Mouse (Mus musculus) layer of hippocampus, adult 9-11 months (tissue): ENCODE data around the gene Gpr153.
A peak's percentile ranks its signal among the peaks of the same experiment; 100 is the strongest.

Experiments used
- DNase-seq: peaks from one replicate; pipeline ENCODE4 v3.0.0; 2022

The Gpr153 gene

DNA sequence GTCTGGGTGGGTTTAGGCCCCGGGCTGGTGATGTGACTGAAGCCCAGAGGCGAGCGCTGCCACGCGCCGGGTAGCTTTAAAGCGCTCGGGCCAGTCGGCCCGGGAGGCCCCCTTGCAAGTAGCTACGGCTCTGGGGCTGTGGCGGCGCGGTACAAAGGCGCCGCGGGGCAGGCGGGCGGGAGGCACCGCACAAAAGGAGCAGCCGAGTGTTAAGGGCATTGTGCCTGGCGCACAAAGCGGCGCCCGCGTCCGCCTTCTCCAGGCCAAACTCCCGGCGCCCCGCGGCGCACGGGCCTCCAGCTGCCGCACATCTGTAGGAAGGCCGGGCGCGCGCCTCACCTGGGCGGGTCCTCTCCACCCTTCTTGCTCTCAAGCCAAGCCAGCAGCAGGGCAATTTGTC, 16.4 kb downstream of the Gpr153 start:
- no peak for DNase-seq

DNA sequence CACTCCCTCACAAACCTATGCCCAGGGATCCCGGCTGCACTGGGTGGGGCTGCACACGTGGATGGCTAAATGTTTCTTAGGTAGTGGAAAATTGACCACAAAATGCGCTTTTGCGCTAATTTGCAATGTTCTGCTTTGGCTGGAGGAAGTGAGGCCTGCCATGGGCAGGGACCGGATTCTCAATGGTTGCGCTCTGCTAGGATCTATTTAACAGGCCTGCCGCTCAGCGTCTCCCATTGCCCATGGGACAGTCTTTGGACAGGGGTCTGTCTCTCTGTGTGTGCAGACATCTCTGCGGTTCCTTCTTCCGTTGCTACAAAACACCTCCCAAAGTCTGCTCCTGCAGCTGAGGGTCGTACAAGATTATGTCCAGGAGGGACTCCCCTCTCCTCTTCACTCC, 17.0 kb downstream of the Gpr153 start:
- no peak for DNase-seq

DNA sequence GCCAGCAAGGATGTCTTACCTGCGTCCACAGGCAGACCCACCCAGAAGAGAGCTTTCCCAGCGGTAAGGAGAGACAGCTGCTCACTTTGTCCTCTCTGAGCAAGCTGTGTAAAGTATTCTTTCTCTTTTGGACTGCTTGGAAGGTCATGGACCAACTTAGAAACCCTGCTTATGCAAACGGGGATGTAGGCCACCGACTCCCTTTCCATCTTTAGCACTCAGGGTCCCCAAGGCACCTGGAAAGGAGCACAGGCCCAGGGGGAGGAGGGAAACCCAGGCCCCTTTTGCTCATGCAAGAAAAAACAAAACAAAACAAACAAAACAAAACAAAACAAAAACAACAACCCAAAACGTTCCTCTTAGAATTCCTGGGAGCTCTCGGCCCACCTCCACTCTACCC, 17.5 kb downstream of the Gpr153 start, which contains the start of gene Hes3:
TSS of gene Hes3 (minus strand) at position 101 of the 400 bp plus-strand sequence.
- no peak for DNase-seq

DNA sequence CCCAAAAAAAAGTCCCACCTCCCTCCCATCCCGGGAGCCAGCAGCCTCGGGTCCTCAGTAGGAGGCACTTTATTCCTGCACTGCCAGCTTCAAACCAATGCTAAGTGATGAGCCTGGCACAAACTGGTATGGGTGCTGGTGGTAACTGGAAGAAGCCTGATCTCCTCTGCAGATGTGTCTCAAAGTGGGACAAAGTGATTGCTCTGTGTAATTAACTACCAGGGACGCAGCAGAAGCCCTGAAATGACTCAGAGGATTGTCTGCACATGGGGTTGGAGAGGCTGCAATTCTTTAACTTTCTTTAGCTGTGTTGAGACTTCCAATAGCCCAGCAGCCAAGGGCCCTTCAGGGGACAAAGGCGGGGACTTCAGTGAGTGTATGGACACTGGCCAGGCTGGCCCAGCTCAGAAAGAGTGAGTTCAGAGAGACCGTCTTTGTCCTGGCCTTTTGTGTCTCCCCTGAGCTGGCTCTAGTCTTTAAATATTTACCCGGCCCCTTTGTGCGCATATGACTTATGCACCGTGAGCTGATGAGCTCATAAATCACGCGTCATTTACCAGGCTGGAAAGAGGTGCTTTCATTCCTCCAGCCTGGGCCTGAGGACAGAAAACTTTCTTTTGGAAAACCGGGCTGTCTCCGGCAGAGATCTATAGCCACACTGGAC, 18.2 kb downstream of the Gpr153 start:
- DNase-seq = no peak

DNA sequence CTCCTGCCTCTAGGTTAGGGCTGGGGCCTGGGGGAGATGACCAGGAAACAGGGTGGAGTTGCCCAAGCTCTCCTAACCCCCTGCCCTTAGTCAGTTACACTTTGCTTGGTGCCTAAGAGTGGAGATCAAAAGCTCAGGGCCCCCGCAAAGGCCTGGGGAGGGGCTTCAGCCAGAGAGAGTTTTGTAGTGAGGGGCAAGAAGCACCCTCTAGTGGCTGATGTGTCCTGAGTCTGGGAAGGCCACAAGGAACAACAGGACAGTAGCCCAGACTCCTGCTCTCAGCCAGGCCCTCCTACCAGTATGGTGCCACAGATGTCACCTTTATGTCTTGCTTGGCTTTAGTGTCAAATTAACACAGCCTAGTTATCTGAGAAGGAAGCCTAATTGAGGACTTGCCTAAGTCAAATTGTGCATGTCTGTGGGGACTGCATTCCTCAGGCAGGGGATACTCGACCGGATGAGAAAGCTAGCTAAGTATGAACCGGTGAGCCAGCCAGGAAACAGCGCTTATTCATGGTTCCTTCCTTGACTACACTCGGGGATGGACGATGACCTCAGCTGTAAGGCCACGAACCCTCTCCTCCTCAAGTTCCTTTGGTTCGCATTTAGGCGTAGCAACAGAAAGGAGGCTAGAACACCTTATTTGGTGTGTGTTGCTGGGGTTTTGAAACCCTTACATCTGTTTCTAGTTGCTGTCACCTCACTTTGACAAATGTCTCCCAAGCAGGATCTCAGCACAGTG, 20.3 kb downstream of the Gpr153 start:
- no peak for DNase-seq

DNA sequence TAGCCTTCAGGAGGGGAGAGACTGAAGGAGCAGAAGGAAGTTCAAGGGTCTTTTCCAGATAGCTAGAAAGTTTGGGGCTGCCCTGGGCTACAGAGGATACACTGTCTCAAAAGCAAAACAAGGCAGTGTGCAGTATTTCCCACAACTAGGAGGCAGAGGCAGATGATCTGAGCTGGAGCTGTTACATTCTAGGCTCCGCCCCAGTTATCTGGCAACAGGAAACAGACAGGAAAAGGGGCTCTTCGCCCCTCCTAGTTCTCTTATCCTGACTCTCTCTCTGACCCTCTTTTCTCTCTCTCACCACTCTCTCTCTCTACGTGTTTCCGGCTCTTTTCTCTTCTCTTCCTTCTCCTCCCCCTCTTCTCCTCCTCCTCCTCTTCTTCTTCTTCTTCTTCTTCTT, 21.9 kb downstream of the Gpr153 start:
- DNase-seq = no peak

DNA sequence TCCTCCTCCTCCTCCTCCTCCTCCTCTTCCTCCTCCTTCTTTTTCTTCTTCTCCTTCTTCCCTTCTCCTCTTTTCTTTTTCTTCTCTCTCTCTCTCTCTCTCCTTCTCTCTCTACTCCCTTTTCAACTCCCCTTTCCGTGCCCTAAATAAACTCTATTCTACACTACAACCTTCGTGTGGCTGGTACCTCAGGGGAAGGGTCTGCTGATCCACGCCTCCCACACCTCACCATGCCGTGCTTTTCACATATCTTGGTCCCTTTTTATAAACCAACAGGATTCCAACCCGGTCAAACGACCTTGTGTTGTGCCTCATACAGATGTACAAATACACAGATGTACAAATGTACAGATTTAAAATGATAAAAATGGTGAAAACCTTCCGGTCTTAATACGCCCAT, 22.3 kb downstream of the Gpr153 start:
- no peak for DNase-seq

DNA sequence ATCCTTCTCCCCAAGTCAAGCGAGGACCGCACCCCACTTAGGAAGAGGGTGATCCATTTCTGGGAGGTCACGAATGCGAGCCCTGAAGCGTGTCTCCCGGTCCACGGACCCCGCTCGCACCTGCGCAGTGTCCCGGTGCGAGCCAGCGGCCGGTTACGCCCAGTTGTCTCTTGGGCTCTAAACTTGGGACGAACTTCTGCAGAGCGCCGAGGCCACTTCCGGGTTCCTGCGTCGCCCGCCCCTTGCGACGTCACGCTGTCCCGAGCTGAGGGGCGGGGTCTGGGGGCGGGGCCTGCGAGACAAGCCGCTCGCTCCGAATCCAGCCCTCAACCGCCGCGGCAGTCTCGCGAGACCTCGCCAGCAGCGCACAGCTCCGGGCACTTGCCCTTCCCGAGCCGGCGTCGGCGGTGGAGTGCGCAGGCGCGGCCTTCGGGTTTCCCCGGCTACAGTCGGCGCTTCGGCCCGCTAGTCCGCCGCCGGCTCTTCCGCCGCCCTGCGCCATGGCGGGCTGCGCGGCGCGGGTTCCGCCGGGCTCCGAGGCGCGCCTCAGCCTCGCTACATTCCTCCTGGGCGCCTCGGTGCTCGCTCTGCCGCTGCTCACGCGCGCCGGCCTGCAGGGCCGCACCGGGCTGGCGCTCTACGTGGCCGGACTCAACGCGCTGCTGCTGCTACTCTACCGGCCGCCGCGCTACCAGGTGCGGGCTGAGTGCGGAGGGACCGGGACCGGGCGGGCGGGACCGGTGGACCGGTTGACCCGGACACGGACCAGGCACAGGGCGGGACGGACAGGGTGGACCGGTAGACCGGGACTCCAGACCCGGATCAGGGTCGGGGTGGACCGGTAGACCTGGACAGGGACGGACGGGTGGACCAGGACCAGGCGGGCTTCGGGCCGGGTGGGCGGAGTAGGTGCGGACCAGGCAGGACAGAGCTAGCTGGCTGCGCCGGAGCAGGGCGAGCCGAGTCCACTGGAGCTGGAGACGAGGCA, 23.1 kb downstream of the Gpr153 start, which contains the start of gene Icmt:
TSS of gene Icmt (plus strand) at position 354 of the 988 bp plus-strand sequence.
- DNase-seq = peak; percentile 99

DNA sequence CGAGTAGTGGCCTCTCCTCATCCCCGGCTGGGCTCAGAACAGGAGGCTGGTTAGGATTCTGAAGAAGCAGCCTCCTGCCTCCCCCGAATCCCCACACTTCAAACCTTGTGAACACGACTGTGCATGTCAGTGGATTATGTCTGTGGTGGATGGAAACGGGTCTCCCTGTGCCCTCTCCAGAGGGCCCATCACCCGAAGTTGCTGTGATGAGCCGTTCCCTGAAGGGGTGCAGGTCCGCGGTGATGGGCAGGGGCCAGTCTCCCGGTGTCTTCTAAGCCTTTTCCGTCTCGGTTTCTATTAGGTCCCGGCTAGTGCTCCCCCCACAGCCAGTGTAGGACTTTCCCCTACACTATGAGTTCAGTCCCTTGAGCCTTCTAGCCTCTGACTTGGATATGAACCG, 24.8 kb downstream of the Gpr153 start:
- no peak for DNase-seq

DNA sequence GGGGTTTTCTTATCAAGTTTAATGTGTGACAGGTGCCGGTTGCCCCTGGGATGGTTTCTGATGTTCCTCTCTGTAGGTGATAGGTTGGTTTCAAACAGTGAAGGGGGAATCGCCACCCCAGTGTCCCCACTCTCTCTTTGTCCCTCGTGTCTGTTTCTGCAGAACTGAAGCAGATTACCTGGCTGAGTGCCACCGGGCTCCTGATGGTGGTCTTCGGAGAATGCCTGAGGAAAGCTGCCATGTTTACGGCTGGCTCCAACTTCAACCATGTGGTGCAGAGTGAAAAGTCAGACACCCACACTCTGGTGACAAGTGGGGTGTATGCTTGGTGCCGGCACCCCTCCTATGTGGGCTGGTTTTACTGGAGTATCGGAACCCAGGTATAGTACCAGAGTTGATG, 26.3 kb downstream of the Gpr153 start:
- no peak for DNase-seq

DNA sequence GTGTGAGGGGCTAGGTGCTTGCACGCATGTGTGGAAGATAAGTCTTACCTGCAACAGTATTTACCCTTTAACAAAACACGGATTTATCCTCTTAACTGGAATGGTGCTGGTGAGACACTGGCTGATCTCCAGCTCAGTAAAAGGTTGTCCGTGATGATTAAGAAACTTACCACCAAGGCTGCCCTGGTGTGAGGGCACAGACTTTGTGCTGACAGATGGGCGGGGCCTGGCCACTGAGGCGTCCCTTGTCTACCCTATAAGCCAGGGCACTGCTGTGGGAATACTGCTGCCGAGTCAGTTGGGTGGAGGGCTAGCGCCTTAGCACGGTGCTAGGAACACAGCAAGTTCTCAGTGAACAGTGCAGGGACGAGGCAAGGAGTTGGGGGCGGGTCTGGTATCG, 28.0 kb downstream of the Gpr153 start:
- DNase-seq = no peak

DNA sequence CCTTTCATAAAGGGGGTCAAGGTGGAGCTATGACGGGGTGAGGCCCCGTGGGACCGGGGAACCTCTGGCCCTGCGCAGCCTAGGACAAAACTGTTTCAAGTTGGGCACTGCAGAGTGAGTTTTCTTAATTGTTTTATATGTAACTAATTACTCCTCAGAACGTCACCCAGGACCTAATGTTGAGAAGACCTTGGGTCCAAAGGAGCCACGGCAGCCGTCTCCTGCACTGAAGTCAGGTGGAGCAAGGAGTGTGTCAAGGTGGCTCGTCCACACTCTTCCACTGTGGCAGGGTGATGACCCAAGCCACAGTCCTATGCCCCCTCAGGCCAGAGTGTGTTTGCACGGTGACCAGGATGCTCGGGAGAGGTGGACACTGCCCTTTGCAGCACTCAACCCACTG, 29.1 kb downstream of the Gpr153 start:
- DNase-seq = no peak

DNA sequence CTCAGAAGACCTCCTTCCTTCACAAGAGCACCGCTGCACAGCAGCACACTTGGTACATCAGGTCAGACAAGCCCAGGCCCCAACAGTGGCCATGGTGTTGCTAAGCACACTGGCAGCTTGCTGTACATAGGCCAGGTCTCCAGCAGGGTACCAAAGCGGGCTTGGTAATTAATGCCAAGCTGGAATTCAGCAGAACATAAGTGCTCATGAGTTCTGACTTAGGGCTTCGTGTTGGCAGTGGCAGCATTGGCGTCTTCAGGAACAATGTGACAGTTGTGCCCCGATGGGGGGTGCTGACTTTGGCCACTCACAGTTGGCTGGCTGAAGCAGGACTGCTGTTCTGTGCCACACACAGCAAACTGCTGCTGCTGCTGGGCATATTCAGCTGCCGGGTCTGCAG, 30.7 kb downstream of the Gpr153 start:
- DNase-seq = no peak

DNA sequence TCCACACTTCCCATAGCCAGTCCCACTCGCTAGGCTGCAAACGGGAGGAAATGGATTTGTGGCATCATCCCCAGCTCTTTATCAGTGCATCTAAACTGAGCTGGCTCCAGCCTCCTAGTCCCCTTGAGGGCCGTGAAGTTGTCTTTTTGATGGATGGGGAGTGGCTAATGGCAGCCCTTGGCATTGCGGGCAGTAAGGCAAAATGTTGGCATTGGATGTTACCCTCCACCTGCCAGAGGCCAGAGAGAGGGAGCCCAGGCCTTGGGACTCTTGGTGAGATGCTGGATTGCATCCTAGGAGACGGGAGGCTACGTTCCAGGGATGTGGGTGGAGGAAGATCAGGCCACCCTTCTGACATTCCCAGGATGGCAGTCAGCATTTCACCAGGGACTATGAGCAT, 32.0 kb downstream of the Gpr153 start:
- DNase-seq = no peak

DNA sequence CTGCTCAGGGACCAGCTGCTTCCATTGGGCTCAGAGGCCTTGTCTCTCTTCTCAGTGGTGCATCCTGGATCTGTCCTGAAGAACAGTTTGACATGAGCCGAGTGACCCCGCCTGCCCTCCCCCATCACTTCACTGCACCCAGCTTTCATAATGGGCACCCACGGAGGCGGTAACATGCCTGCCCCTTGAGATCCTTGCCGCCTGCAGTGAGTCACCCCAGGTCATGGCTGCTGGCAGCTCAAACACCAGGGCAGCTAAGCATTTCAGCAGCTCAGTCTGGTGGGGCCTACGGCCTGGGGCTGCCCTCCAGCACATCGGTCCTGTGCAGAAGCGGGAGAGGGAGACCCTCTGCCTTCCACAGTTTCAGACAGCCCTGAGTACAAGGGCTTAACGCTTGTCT, 33.5 kb downstream of the Gpr153 start:
- DNase-seq = no peak

DNA sequence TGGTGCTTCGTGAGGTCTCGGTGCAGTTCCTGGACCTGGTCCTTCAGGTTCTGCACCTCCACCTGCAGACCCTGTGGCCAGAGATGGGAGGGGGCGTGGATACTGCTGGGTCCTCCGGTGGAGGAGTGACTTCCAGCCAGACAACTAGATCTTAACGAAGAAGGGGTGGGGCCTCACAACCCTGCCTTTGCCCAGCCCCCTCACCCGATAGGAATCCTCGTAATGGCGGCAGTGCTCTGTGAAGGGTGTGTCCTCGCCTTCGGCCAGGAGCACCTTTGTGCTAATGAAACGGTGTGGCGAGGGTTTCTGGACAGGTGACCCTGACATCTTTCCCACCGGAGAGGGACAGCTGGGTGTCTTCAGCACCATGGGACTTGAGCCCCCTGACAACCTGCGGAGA, 38.2 kb downstream of the Gpr153 start:
- no peak for DNase-seq

DNA sequence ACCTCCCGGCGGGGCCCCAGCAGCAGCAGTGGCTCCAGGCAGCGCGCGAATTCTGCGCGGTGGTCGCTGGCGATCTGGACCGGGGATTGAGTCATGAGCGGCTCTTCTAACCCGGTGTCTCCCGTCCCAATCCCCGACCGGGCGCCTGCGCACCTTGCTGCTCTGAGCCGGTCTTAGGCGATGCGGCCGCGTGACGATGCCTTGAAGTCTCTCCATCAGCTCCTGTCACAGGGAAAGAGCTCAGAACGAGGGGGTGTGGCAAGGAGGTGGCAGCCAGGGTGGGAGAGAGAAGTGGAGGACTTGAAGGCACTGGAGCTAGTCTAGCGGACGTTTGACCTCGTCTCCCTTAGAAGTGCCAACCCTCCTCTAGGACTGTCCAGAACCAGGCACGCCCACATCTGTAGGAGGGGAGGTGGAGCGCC, 39.2 kb downstream of the Gpr153 start:
- no peak for DNase-seq

DNA sequence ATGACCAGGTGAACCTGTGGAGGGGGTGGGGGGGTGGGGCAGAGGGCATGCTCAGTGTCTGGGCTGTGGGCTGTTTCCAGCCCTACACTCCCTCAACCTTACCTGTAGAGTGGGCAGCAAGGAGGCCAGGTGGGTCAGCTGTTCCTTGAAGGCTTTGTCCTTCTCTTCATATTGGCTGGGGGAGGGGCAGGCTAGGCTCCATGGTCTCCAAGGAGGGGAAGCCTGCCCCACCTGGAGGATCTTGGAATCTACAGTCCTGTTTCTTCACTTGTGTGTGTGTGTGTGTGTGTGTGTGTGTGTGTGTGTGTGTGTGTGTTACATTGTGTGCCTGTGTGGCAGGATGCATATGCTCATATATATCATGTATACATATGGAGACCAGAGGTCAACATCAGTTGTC, 39.9 kb downstream of the Gpr153 start:
- no peak for DNase-seq

DNA sequence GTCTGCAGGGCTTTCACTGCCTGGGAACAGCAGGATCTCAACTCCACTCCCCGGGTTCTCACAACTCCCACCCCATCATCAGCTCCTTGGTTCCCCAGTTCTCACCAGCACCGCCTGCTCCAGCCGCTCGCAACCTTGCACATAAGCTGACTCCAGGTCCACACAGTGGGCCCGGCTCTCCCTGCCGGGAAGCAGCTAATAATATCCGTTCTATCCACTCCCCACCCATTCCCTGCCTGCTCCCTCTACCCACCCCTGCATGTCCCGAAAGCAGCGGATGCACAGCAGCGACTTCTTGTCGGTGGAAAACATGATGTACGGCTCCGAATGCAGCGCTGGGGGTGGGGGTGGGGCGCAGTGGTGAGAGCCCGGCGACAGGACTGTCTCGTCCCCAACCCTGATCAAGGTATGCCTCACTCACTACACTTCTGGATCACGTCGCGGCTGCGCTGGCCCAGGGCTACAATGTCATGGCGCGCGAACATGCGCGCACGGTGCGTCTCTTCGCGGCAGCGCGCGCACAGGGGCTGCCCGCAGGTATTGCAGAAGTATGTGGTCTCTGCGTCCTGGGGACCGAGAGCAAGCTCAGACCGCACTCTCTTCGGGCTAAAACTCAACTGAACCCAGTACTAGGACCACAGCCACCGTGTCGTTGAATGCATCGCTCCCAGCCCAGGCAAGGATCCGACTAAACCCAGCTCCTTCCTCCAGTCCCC, 41.6 kb downstream of the Gpr153 start:
- DNase-seq = no peak

DNA sequence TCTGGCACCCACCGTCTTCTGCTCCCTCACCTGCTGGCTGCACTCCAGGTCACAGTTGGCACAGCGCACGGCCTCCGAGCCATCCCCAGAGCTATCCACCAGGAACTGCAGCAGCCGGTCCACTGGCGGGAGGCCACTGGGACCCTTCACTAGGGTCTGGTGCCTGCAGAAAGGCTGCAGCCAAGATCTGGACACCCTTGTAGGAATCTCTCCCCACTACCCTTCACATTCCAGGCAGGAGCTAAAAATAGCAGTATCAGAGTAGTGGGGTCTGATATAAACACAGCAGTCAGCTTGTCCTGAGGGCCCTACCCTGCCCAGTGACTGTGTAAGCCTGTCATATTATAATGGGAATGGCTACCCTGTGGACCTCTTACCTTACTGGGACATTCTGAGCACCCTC, 43.6 kb downstream of the Gpr153 start:
- no peak for DNase-seq

DNA sequence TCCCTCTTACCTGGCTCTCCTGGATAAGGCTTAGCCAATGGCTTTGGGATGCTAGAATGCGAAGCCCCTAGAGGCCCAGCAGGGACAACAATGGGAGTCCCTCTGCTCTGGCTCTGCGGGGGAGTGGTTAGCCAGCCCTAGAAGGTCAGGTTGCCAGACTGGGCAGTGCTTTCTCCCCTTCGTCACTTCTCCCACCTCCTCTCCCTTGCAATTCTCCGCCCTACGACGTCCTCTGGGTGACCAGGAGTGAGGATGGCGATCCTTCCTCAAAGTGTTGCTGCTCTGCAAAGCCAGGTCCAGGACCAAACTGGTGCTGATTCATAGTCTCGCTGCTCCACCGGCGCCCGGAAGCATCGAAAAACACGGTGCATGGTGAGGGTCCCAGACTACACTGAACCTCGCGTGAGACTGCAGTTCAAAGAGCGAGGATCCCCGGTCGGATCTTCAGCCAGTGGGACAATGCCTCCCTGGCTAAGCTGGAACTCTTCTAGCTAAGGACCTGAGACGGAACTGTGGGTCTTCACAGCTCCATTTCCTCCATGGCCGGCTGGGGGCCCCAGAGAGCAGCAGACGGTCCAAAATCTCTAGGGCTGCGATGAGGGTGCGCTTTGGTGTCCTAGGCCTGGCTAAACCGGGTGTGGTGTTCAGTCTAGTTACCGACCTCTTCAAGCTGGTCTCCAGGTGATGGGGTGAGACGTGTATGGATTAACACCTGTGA, 44.6 kb downstream of the Gpr153 start, which contains the start of gene Rnf207:
TSS of gene Rnf207 (minus strand) at position 477 of the 718 bp plus-strand sequence.
- no peak for DNase-seq

DNA sequence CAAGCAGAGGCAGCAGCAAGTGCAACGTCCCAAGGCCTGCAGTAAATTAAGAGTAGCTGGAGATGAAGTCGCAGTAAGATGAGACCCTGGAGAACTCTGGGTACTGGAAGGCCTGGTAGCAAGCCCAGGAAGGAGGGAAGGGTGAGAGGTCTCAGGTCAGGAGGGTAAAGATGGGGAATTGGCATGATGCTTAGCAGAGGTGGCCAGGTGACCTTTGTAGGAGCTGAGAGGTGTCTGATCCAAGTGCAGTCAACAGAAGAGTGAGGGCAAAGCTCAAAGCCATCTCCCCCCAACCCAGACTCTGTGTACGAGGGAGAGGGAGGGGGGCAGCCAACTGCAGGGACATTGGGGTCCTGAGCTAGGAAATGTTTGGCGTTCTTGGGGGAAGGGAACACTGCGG, 47.4 kb downstream of the Gpr153 start:
- DNase-seq = no peak
